Mouse (Mus musculus) kidney, postnatal 0 days (tissue): ENCODE results near the gene Zfc3h1. TPM values are rescaled to one million over a fixed set of nuclear protein-coding genes. Genes with fewer than 3 reads are reported as not detected.
A peak's percentile ranks its signal among the peaks of the same experiment; 100 is the strongest.

Experiments used
- ATAC-seq: fragments of 200-750 bp; cut with Nextera tagmentation; replicated peaks from 2 replicates; pipeline ENCODE4 v1.8.0; 2017; ENCODE audit warnings: low read depth, moderate number of reproducible peaks, moderate TSS enrichment, moderate library complexity; ENCODE audit not compliant: low FRiP score
- DNase-seq: peaks from one replicate; pipeline ENCODE4 v3.0.0-alpha.2; 2016; ENCODE audit warnings: low spot score
- H3K27ac ChIP-seq: fragments of 300-500 bp; sonication (generic); 2 replicates; pipeline ENCODE4 v1.5.1; 2014; ENCODE audit warnings: mild to moderate bottlenecking
- H3K27me3 ChIP-seq: fragments of 300-500 bp; sonication (generic); 2 replicates; pipeline ENCODE4 v1.6.1; 2014; ENCODE audit warnings: low read length, mixed read lengths; ENCODE audit not compliant: insufficient read depth
- H3K36me3 ChIP-seq: fragments of 300-500 bp; sonication (generic); 2 replicates; pipeline ENCODE4 v1.6.1; 2014; ENCODE audit warnings: low read length, mixed read lengths; ENCODE audit not compliant: insufficient read depth
- H3K4me1 ChIP-seq: fragments of 300-500 bp; sonication (generic); replicated peaks from 2 replicates; pipeline ENCODE4 v1.6.1; 2014; ENCODE audit warnings: antibody characterized with exemption, low read length, mixed read lengths; ENCODE audit not compliant: insufficient read depth
- H3K4me2 ChIP-seq: fragments of 300-500 bp; sonication (generic); 2 replicates; pipeline ENCODE4 v1.6.1; 2014; ENCODE audit warnings: mild to moderate bottlenecking, low read length, moderate library complexity, mixed read lengths
- H3K4me3 ChIP-seq: fragments of 300-500 bp; sonication (generic); replicated peaks from 2 replicates; pipeline ENCODE4 v1.5.1; 2014; ENCODE audit warnings: low read depth, low read length
- H3K9ac ChIP-seq: fragments of 300-500 bp; sonication (generic); 2 replicates; pipeline ENCODE4 v1.6.1; 2014; ENCODE audit warnings: low read depth, low read length
- H3K9me3 ChIP-seq: fragments of 300-500 bp; sonication (generic); replicated peaks from 2 replicates; pipeline ENCODE4 v1.6.1; 2016; ENCODE audit warnings: low read length, inconsistent platforms, mixed read lengths
- CTCF ChIP-seq: IDR thresholded peaks from 2 replicates; pipeline ENCODE4 v1.5.1; 2016; ENCODE audit warnings: antibody characterized with exemption, low read depth, mild to moderate bottlenecking, moderate library complexity
- WGBS: fragments of 180-500 bp; shearing (Covaris S2); extraction: QIAGEN DNeasy Blood & Tissue Kit; methylation state at CpG from one replicate; pipeline ENCODE4 v1.1.7; 2014; 5-methylcytosine and 5-hydroxymethylcytosine counted together
- polyA plus RNA-seq: library from polyadenylated mRNA; unstranded; fragments of >200 nt; fragmentation: Nextera tagmentation; extraction: Ambion mirVana; gene quantifications from 2 replicates; pipeline ENCODE4 v1.2.1, GENCODE M21; 2015

Gene Zfc3h1
- polyA plus RNA-seq, 1 experiment from 2014 or later, result 14.5 TPM

- H3K4me3 ChIP-seq, result no peak overlapping the region
- no peak overlapping the region for H3K4me2 ChIP-seq
- no peak for TF ChIP-seq CTCF
- no peaks in the 10 kb centered on the region for H3K9me3 ChIP-seq
- H3K9ac ChIP-seq, result no peak overlapping the region
- DNase-seq (no peak), ATAC-seq (no peak)
- 0 out of 2 replicates have a peak, but pooled peaks cover 5% of the 10 kb centered on the region for H3K36me3 ChIP-seq
- no peaks in the 10 kb centered on the region for H3K27me3 ChIP-seq
- WGBS, result 88% methylated on average over 17 of the region's 17 CpGs
- H3K4me1 ChIP-seq, result no peaks in the 10 kb centered on the region
- no peak overlapping the region for H3K27ac ChIP-seq
Observed at GRCm38 (mm10) chr10:115358216-115358919, 26.4 kb upstream of the Zfc3h1 start.

- H3K36me3 ChIP-seq, result 0 out of 2 replicates have a peak, but pooled peaks cover 5% of the 10 kb centered on the region
- H3K9ac ChIP-seq, result no peak overlapping the region
- no peak overlapping the region for H3K27ac ChIP-seq
- 87% methylated on average over 7 of the region's 7 CpGs for WGBS
- H3K9me3 ChIP-seq, result no peaks in the 10 kb centered on the region
- H3K27me3 ChIP-seq, result no peaks in the 10 kb centered on the region
- H3K4me2 ChIP-seq, result no peak overlapping the region
- H3K4me3 ChIP-seq, result no peak overlapping the region
- ATAC-seq (no peak), DNase-seq (peak; percentile 32)
- no peaks in the 10 kb centered on the region for H3K4me1 ChIP-seq
- peak; percentile 32; the same call in 1 of the 2 replicates for TF ChIP-seq CTCF
Observed at GRCm38 (mm10) chr10:115359066-115359465, 25.7 kb upstream of the Zfc3h1 start.

GRCm38 (mm10) chr10:115361840-115362622 lies 22.7 kb upstream of the Zfc3h1 start, which contains the start of gene Tmem19:
TSS of gene Tmem19 (minus strand) at chr10:115362501.
- Histone ChIP-seq H3K4me2 (peak within 1 kb of the TSS; percentile 63), H3K4me1 (no peaks in the 10 kb centered on the region), H3K27me3 (no peaks in the 10 kb centered on the region), H3K9ac (peak within 1 kb of the TSS; percentile 50), H3K36me3 (0 out of 2 replicates have a peak, but pooled peaks cover 2% of the 10 kb centered on the region), H3K9me3 (no peaks in the 10 kb centered on the region), H3K4me3 (peak within 1 kb of the TSS; percentile 42), H3K27ac (peak within 1 kb of the TSS; percentile 89)
- peak; percentile 99 for DNase-seq
- WGBS, result under 1% methylated on average over 57 of the region's 58 CpGs
- TF ChIP-seq CTCF, result 0 out of 2 replicates have a peak, but pooled peaks have one; percentile 4
- peak; percentile 100 for ATAC-seq

GRCm38 (mm10) chr10:115362623-115362964 lies 22.2 kb upstream of the Zfc3h1 start:
- no peak for ATAC-seq
- Histone ChIP-seq H3K9ac (peak overlapping the region; percentile 48), H3K4me2 (peak overlapping the region; percentile 63), H3K36me3 (no peaks in the 10 kb centered on the region), H3K27me3 (no peaks in the 10 kb centered on the region), H3K9me3 (no peaks in the 10 kb centered on the region), H3K27ac (peak overlapping the region; percentile 89), H3K4me3 (peak overlapping the region; percentile 42), H3K4me1 (no peaks in the 10 kb centered on the region)
- no peak for DNase-seq
- TF ChIP-seq CTCF, result no peak
- 8% methylated on average over 9 of the region's 9 CpGs for WGBS

GRCm38 (mm10) chr10:115363151-115363550 lies 21.6 kb upstream of the Zfc3h1 start:
- H3K9me3 ChIP-seq, result no peaks in the 10 kb centered on the region
- ATAC-seq, result no peak
- WGBS, result 81% methylated on average over 4 of the region's 4 CpGs
- H3K4me1 ChIP-seq, result no peaks in the 10 kb centered on the region
- H3K27me3 ChIP-seq, result no peaks in the 10 kb centered on the region
- peak overlapping the region; percentile 63 for H3K4me2 ChIP-seq
- H3K27ac ChIP-seq, result peak overlapping the region; percentile 89; the same call in 1 of the 2 replicates
- no peak for TF ChIP-seq CTCF
- 0 out of 2 replicates have a peak overlapping the region, but pooled peaks have one; percentile 48 for H3K9ac ChIP-seq
- H3K36me3 ChIP-seq, result no peaks in the 10 kb centered on the region
- peak; percentile 4 for DNase-seq
- H3K4me3 ChIP-seq, result peak overlapping the region; percentile 42; the same call in 1 of the 2 replicates

- H3K27ac ChIP-seq, result no peak overlapping the region
- no peak for ATAC-seq
- H3K4me3 ChIP-seq, result no peak overlapping the region
- H3K9ac ChIP-seq, result no peak overlapping the region
- H3K27me3 ChIP-seq, result no peaks in the 10 kb centered on the region
- no peak overlapping the region for H3K4me2 ChIP-seq
- H3K4me1 ChIP-seq, result peaks cover 9% of the 10 kb centered on the region; the same call in 1 of the 2 replicates
- TF ChIP-seq CTCF, result no peak
- no peaks in the 10 kb centered on the region for H3K9me3 ChIP-seq
- no peak for DNase-seq
- H3K36me3 ChIP-seq, result no peaks in the 10 kb centered on the region
- 84% methylated on average over 2 of the region's 2 CpGs for WGBS
Observed at GRCm38 (mm10) chr10:115381506-115382084, 3.2 kb upstream of the Zfc3h1 start.
